Mouse (Mus musculus) stomach, postnatal 0 days (tissue): ENCODE results near the gene Ccdc33. TPM values are rescaled to one million over a fixed set of nuclear protein-coding genes. Genes with fewer than 3 reads are reported as not detected.

Experiments used
- ATAC-seq: fragments of 200-750 bp; cut with Nextera tagmentation; 2 replicates; pipeline ENCODE4 v1.8.0; 2017; ENCODE audit not compliant: low FRiP score, low TSS enrichment
- DNase-seq: peaks from one replicate; pipeline ENCODE4 v3.0.0-alpha.2; 2016; ENCODE audit warnings: low spot score
- H3K27ac ChIP-seq: fragments of 300-500 bp; sonication (generic); replicated peaks from 2 replicates; pipeline ENCODE4 v1.5.1; 2014; ENCODE audit warnings: mild to moderate bottlenecking, control low read depth
- H3K27me3 ChIP-seq: fragments of 300-500 bp; sonication (generic); 2 replicates; pipeline ENCODE4 v1.6.1; 2014; ENCODE audit warnings: low read length; ENCODE audit not compliant: control insufficient read depth, insufficient read depth
- H3K36me3 ChIP-seq: fragments of 300-500 bp; sonication (generic); 2 replicates; pipeline ENCODE4 v1.6.1; 2014; ENCODE audit warnings: low read length, mixed read lengths; ENCODE audit not compliant: control insufficient read depth, insufficient read depth
- H3K4me1 ChIP-seq: fragments of 300-500 bp; sonication (generic); replicated peaks from 2 replicates; pipeline ENCODE4 v1.6.1; 2014; ENCODE audit warnings: antibody characterized with exemption; ENCODE audit not compliant: control insufficient read depth, insufficient read depth
- H3K4me2 ChIP-seq: fragments of 300-500 bp; sonication (generic); replicated peaks from 2 replicates; pipeline ENCODE4 v1.6.1; 2014; ENCODE audit warnings: low read depth, mild to moderate bottlenecking, control low read depth, moderate library complexity
- H3K4me3 ChIP-seq: fragments of 300-500 bp; sonication (generic); 2 replicates; pipeline ENCODE4 v1.5.1; 2014; ENCODE audit warnings: low read depth, low read length, control low read depth
- H3K9ac ChIP-seq: fragments of 300-500 bp; sonication (generic); 2 replicates; pipeline ENCODE4 v1.6.1; 2014; ENCODE audit warnings: mild to moderate bottlenecking, low read length, control low read depth, mixed read lengths
- H3K9me3 ChIP-seq: fragments of 300-500 bp; sonication (generic); 2 replicates; pipeline ENCODE4 v1.6.1; 2016; ENCODE audit warnings: low read length; ENCODE audit not compliant: control insufficient read depth
- CTCF ChIP-seq: IDR thresholded peaks from 2 replicates; pipeline ENCODE4 v1.5.1; 2016; ENCODE audit warnings: antibody characterized with exemption, low read depth, mild to moderate bottlenecking, moderate library complexity
- EP300 ChIP-seq: optimal IDR thresholded peaks from 2 replicates; pipeline ENCODE3; 2016; ENCODE audit warnings: antibody characterized with exemption
- WGBS: fragments of 180-500 bp; shearing (Covaris S2); extraction: QIAGEN DNeasy Blood & Tissue Kit; methylation state at CpG from one replicate; pipeline ENCODE4 v1.1.7; 2014; 5-methylcytosine and 5-hydroxymethylcytosine counted together
- polyA plus RNA-seq: library from polyadenylated mRNA; unstranded; fragments of >200 nt; fragmentation: Nextera tagmentation; extraction: Ambion mirVana; gene quantifications from 2 replicates; pipeline ENCODE4 v1.2.1, GENCODE M21; 2015

Ccdc33 gene
- polyA plus RNA-seq, 1 experiment from 2014 or later = not detected

- no peak for TF ChIP-seq CTCF
- TF ChIP-seq EP300 = no peak
- DNase-seq (no peak), ATAC-seq (no peak)
- Histone ChIP-seq H3K27me3 (no peaks in the 10 kb centered on the region), H3K9ac (no peak overlapping the region), H3K27ac (no peak overlapping the region), H3K9me3 (no peaks in the 10 kb centered on the region), H3K4me1 (no peaks in the 10 kb centered on the region), H3K4me3 (no peak overlapping the region), H3K4me2 (no peak overlapping the region), H3K36me3 (no peaks in the 10 kb centered on the region)
- 48% methylated on average over 15 of the region's 15 CpGs for WGBS
Measured at GRCm38 (mm10) chr9:58105595-58106169, 12.9 kb downstream of the Ccdc33 start.

GRCm38 (mm10) chr9:58103647-58104046, 15.0 kb downstream of the Ccdc33 start:
- Histone ChIP-seq H3K9me3 (no peaks in the 10 kb centered on the region), H3K4me3 (no peak overlapping the region), H3K27me3 (no peaks in the 10 kb centered on the region), H3K27ac (no peak overlapping the region), H3K4me2 (no peak overlapping the region), H3K9ac (no peak overlapping the region), H3K4me1 (no peaks in the 10 kb centered on the region), H3K36me3 (no peaks in the 10 kb centered on the region)
- WGBS = 60% methylated on average over 6 of the region's 6 CpGs
- DNase-seq = no peak
- no peak for ATAC-seq
- TF ChIP-seq CTCF (no peak), EP300 (no peak)

GRCm38 (mm10) chr9:58102013-58102412, 16.6 kb downstream of the Ccdc33 start:
- H3K9me3 ChIP-seq = no peaks in the 10 kb centered on the region
- H3K27me3 ChIP-seq = no peaks in the 10 kb centered on the region
- no peak overlapping the region for H3K4me3 ChIP-seq
- no peak overlapping the region for H3K27ac ChIP-seq
- H3K36me3 ChIP-seq = no peaks in the 10 kb centered on the region
- 76% methylated on average over 4 of the region's 4 CpGs for WGBS
- TF ChIP-seq EP300 (no peak), CTCF (no peak)
- no peaks in the 10 kb centered on the region for H3K4me1 ChIP-seq
- H3K9ac ChIP-seq = no peak overlapping the region
- ATAC-seq (no peak), DNase-seq (no peak)
- H3K4me2 ChIP-seq = no peak overlapping the region

- no peak for TF ChIP-seq CTCF
- no peak for TF ChIP-seq EP300
- no peak overlapping the region for H3K27ac ChIP-seq
- H3K27me3 ChIP-seq = no peaks in the 10 kb centered on the region
- H3K9ac ChIP-seq = no peak overlapping the region
- WGBS = 78% methylated on average over 5 of the region's 5 CpGs
- DNase-seq (no peak), ATAC-seq (peak; percentile 74)
- no peak overlapping the region for H3K4me2 ChIP-seq
- H3K4me3 ChIP-seq = no peak overlapping the region
- H3K36me3 ChIP-seq = no peaks in the 10 kb centered on the region
- no peaks in the 10 kb centered on the region for H3K9me3 ChIP-seq
- no peaks in the 10 kb centered on the region for H3K4me1 ChIP-seq
Measured at GRCm38 (mm10) chr9:58099836-58100565, 18.6 kb downstream of the Ccdc33 start.

GRCm38 (mm10) chr9:58096629-58097301, 21.9 kb downstream of the Ccdc33 start:
- H3K36me3 ChIP-seq = no peaks in the 10 kb centered on the region
- H3K4me3 ChIP-seq = no peak overlapping the region
- no peak overlapping the region for H3K27ac ChIP-seq
- H3K9ac ChIP-seq = no peak overlapping the region
- WGBS = 80% methylated on average over 5 of the region's 5 CpGs
- H3K27me3 ChIP-seq = no peaks in the 10 kb centered on the region
- no peak overlapping the region for H3K4me2 ChIP-seq
- DNase-seq (no peak), ATAC-seq (no peak)
- TF ChIP-seq CTCF (no peak), EP300 (no peak)
- H3K4me1 ChIP-seq = no peaks in the 10 kb centered on the region
- H3K9me3 ChIP-seq = no peaks in the 10 kb centered on the region

- H3K36me3 ChIP-seq = no peaks in the 10 kb centered on the region
- DNase-seq = no peak
- H3K4me2 ChIP-seq = no peak overlapping the region
- no peak overlapping the region for H3K9ac ChIP-seq
- H3K27me3 ChIP-seq = no peaks in the 10 kb centered on the region
- no peak overlapping the region for H3K4me3 ChIP-seq
- TF ChIP-seq CTCF (no peak), EP300 (no peak)
- WGBS = 57% methylated on average over 6 of the region's 6 CpGs
- ATAC-seq = no peak
- H3K27ac ChIP-seq = no peak overlapping the region
- H3K4me1 ChIP-seq = no peaks in the 10 kb centered on the region
- H3K9me3 ChIP-seq = no peaks in the 10 kb centered on the region
Measured at GRCm38 (mm10) chr9:58095977-58096376, 22.6 kb downstream of the Ccdc33 start.
